Mouse (Mus musculus) liver, embryonic 14.5 days (tissue): Measurements from ENCODE around the gene Defb21. TPM values are rescaled to one million over a fixed set of nuclear protein-coding genes. Genes with fewer than 3 reads are reported as not detected.

Experiments used
- ATAC-seq: fragments of 200-750 bp; cut with Nextera tagmentation; 2 replicates; pipeline ENCODE4 v1.8.0; 2017; ENCODE audit warnings: moderate number of reproducible peaks, mild to moderate bottlenecking, moderate library complexity; ENCODE audit not compliant: insufficient read depth
- DNase-seq, 3 experiments: peaks; one replicate each; pipeline ENCODE4 v3.0.0-alpha.2; 2012 to 2013; ENCODE audit warnings: low read depth in 3 of 3, low spot score in 3 of 3
- H3K27ac ChIP-seq: fragments of 300-500 bp; sonication (generic); 2 replicates; pipeline ENCODE4 v1.5.1; 2014; ENCODE audit warnings: moderate library complexity, mild to moderate bottlenecking, control low read depth, inconsistent platforms
- H3K27me3 ChIP-seq: fragments of 300-500 bp; sonication (generic); 2 replicates; pipeline ENCODE4 v1.6.1; 2014; ENCODE audit warnings: mild to moderate bottlenecking, low read length, moderate library complexity; ENCODE audit not compliant: control insufficient read depth, insufficient read depth
- H3K36me3 ChIP-seq: fragments of 300-500 bp; sonication (generic); replicated peaks from 2 replicates; pipeline ENCODE4 v1.6.1; 2014; ENCODE audit warnings: low read depth; ENCODE audit not compliant: control insufficient read depth, insufficient read depth
- H3K4me1 ChIP-seq, 2 experiments: fragments of 200-500 bp in 1 of 2; fragments of 300-500 bp in 1 of 2; sonication (generic) in 1 of 2; replicated peaks; 2 replicates each; pipeline ENCODE4 v1.6.1; 2012 to 2014; ENCODE audit warnings: antibody characterized with exemption in 1 of 2, inconsistent platforms in 1 of 2, low read length in 1 of 2; ENCODE audit not compliant: control insufficient read depth in 2 of 2, insufficient read depth in 2 of 2
- H3K4me2 ChIP-seq: fragments of 300-500 bp; sonication (generic); 2 replicates; pipeline ENCODE4 v1.6.1; 2014; ENCODE audit warnings: low read depth, mild to moderate bottlenecking, control low read depth, moderate library complexity
- H3K4me3 ChIP-seq, 2 experiments: fragments of 200-500 bp in 1 of 2; fragments of 300-500 bp in 1 of 2; sonication (generic) in 1 of 2; 2 replicates each; pipeline ENCODE4 v1.5.1; 2012 to 2014; ENCODE audit warnings: low read depth in 2 of 2, low read length in 2 of 2, mild to moderate bottlenecking in 2 of 2, control low read depth in 1 of 2, inconsistent platforms in 1 of 2, moderate library complexity in 1 of 2; ENCODE audit not compliant: insufficient read depth in 1 of 2
- H3K9ac ChIP-seq: fragments of 300-500 bp; sonication (generic); replicated peaks from 2 replicates; pipeline ENCODE4 v1.6.1; 2014; ENCODE audit warnings: mild to moderate bottlenecking, control low read depth, moderate library complexity
- H3K9me3 ChIP-seq: fragments of 300-500 bp; sonication (generic); 2 replicates; pipeline ENCODE4 v1.6.1; 2016; ENCODE audit warnings: low read length, mixed read lengths; ENCODE audit not compliant: control insufficient read depth
- CTCF ChIP-seq: IDR thresholded peaks from 2 replicates; pipeline ENCODE4 v1.5.1; 2016; ENCODE audit warnings: antibody characterized with exemption, low read depth, control low read depth
- EP300 ChIP-seq: IDR thresholded peaks from 2 replicates; pipeline ENCODE4 v1.6.1; 2016; ENCODE audit warnings: antibody characterized with exemption, low read depth
- WGBS: fragments of 180-500 bp; shearing (Covaris S2); extraction: QIAGEN DNeasy Blood & Tissue Kit; methylation state at CpG from one replicate; pipeline ENCODE4 v1.1.7; 2014; ENCODE audit not compliant: insufficient replicate concordance; 5-methylcytosine and 5-hydroxymethylcytosine counted together
- polyA plus RNA-seq, 2 experiments: library from polyadenylated mRNA; depleted of rRNA in 1 of 2; stranded (reverse) in 1 of 2; unstranded in 1 of 2; fragments of >200 nt; fragmentation: Nextera tagmentation in 1 of 2; extraction: Ambion mirVana in 1 of 2; gene quantifications; 2 replicates each; pipeline versions ENCODE4 v1.2.1 to v1.2.3; 2012 to 2014

Defb21 gene
- not detected in 2 replicates for polyA plus RNA-seq (2012; rRNA removed)
- polyA plus RNA-seq (2014; fragmentation: Nextera tagmentation; extraction: Ambion mirVana): not detected in 2 replicates

- H3K4me2 ChIP-seq: no peak within 1 kb of the TSS
- DNase-seq (no peak), ATAC-seq (no peak)
- H3K27ac ChIP-seq: no peak within 1 kb of the TSS
- TF ChIP-seq CTCF (peak; percentile 66), EP300 (no peak)
- H3K36me3 ChIP-seq: no peaks in the 10 kb centered on the region
- no peak within 1 kb of the TSS for H3K4me3 ChIP-seq
- H3K9me3 ChIP-seq: no peaks in the 10 kb centered on the region
- H3K9ac ChIP-seq: no peak within 1 kb of the TSS
- H3K4me1 ChIP-seq: no peaks in the 10 kb centered on the region
- H3K27me3 ChIP-seq: no peaks in the 10 kb centered on the region
- WGBS: 44% methylated on average over 11 of the region's 11 CpGs
Measured at GRCm38 (mm10) chr2:152572114-152572794, at the start of gene Defb21. Gene Defb21 (plus strand): TSS chr2:152572744.

GRCm38 (mm10) chr2:152539944-152540710, 32.4 kb upstream of the Defb21 start, which contains the start of gene Defb29:
Gene Defb29 (minus strand): TSS chr2:152540098.
- DNase-seq: no peak
- Histone ChIP-seq H3K27ac (no peak within 1 kb of the TSS), H3K36me3 (no peaks in the 10 kb centered on the region), H3K27me3 (no peaks in the 10 kb centered on the region), H3K4me2 (no peak within 1 kb of the TSS), H3K9ac (no peak within 1 kb of the TSS), H3K4me3 (no peak within 1 kb of the TSS), H3K4me1 (no peaks in the 10 kb centered on the region), H3K9me3 (no peaks in the 10 kb centered on the region; the same call in 1 of the 2 replicates)
- TF ChIP-seq CTCF: no peak
- TF ChIP-seq EP300: no peak
- WGBS: 45% methylated on average over 13 of the region's 13 CpGs
- ATAC-seq: no peak

DNA sequence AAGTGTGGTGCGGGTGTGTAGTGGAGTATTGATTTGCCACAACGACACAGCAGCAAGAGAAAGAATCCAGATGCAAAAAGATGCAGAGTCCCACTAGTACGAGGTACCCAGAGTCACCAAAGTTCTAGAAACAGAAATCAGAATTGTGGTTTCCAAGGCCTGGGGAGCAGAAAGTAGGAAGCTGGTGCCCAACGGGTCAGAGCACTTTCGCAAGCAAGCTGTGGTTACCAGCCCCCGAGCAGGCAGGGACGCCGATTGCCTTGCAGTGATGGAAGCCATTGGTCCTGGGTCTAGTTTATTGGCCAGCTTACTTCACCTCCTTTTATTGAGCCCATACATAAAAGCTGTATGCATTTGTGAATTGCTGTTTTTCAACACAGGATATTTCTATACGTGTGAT, 30.6 kb upstream of the Defb21 start:
- Histone ChIP-seq H3K36me3 (no peaks in the 10 kb centered on the region), H3K4me1 (no peaks in the 10 kb centered on the region), H3K9me3 (no peaks in the 10 kb centered on the region; the same call in 1 of the 2 replicates), H3K9ac (no peak overlapping the region), H3K27ac (no peak overlapping the region), H3K4me2 (no peak overlapping the region), H3K4me3 (no peak overlapping the region), H3K27me3 (no peaks in the 10 kb centered on the region)
- DNase-seq (no peak), ATAC-seq (no peak)
- TF ChIP-seq CTCF (no peak), EP300 (no peak)
- WGBS: 38% methylated on average over 9 of the region's 9 CpGs

- Histone ChIP-seq H3K9me3 (no peaks in the 10 kb centered on the region; the same call in 1 of the 2 replicates), H3K9ac (no peak overlapping the region), H3K36me3 (no peaks in the 10 kb centered on the region), H3K27me3 (no peaks in the 10 kb centered on the region), H3K4me2 (no peak overlapping the region), H3K4me1 (no peaks in the 10 kb centered on the region), H3K4me3 (no peak overlapping the region), H3K27ac (no peak overlapping the region)
- 56% methylated on average over 2 of the region's 2 CpGs for WGBS
- no peak for TF ChIP-seq EP300
- TF ChIP-seq CTCF: peak; percentile 44
- no peak for ATAC-seq
- DNase-seq: no peak
Measured at GRCm38 (mm10) chr2:152542897-152543296, 29.6 kb upstream of the Defb21 start.

- Histone ChIP-seq H3K4me1 (no peaks in the 10 kb centered on the region), H3K4me3 (no peak overlapping the region), H3K9me3 (no peaks in the 10 kb centered on the region; the same call in 1 of the 2 replicates), H3K27ac (no peak overlapping the region), H3K27me3 (no peaks in the 10 kb centered on the region), H3K9ac (no peak overlapping the region), H3K36me3 (no peaks in the 10 kb centered on the region), H3K4me2 (no peak overlapping the region)
- ATAC-seq: no peak
- TF ChIP-seq EP300: no peak
- TF ChIP-seq CTCF: no peak
- 75% methylated on average over 4 of the region's 4 CpGs for WGBS
- DNase-seq: no peak
Measured at GRCm38 (mm10) chr2:152543478-152543877, 29.1 kb upstream of the Defb21 start.
